Mouse (Mus musculus) megakaryocyte, embryonic 14.5 days (primary cell): ENCODE data around the gene Scgb1b15. TPM values are rescaled to one million over a fixed set of nuclear protein-coding genes. Genes with fewer than 3 reads are reported as not detected.
"Not testable (repeated sequence)": the region's sequence is repeated elsewhere in the genome, so short reads cannot be mapped to it uniquely, and the experiment has no call there.

Experiments used
- H3K27me3 ChIP-seq: replicated peaks from 2 replicates; pipeline ENCODE3; 2012; ENCODE audit warnings: inconsistent platforms
- H3K36me3 ChIP-seq: replicated peaks from 2 replicates; pipeline ENCODE3; 2012; ENCODE audit warnings: low read length, inconsistent platforms, mixed read lengths
- H3K4me1 ChIP-seq: 2 replicates; pipeline ENCODE4 v1.6.1; 2012; ENCODE audit warnings: inconsistent platforms
- H3K4me3 ChIP-seq: replicated peaks from 2 replicates; pipeline ENCODE3; 2012; ENCODE audit warnings: moderate library complexity, mild to moderate bottlenecking, inconsistent platforms
- H3K9me3 ChIP-seq: 2 replicates; pipeline ENCODE4 v1.6.1; 2012; ENCODE audit warnings: inconsistent platforms
- polyA plus RNA-seq: library from polyadenylated mRNA; stranded (reverse); fragments of >175 nt; gene quantifications from 2 replicates; pipeline ENCODE4 v1.2.3, GENCODE M21; 2012; ENCODE audit warnings: low replicate concordance; ENCODE audit not compliant: insufficient read depth

Scgb1b15 gene
- not detected in 2 replicates for polyA plus RNA-seq

GRCm38 (mm10) chr7:32836254-32836653, at the start of gene Scgb1b15:
Scgb1b15 (plus strand) TSS chr7:32836554.
- not testable (repeated sequence) for H3K4me3 ChIP-seq, H3K9me3 ChIP-seq, H3K36me3 ChIP-seq, H3K4me1 ChIP-seq, H3K27me3 ChIP-seq

DNA sequence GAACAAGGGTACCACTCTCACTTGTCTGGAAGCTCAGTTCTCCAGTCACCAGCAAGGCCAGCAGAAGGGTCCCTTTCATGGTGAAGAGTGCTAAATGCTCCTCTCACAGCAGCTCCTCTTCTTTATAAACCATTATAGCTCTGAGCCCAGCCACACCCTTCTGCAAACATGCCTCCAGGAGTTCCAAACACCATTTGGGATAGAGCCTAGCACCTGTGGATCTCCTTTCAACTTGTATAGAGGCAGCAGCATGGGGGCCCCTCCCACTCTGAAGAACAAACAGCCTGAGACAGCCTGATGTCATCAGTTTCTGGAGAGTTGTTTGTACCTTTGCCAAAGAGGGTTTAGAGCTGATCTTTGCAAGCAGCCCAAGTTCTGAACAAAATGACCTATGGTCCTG, 6.8 kb upstream of the Scgb1b15 start, which contains the start of gene Scgb2b15:
Gene Scgb2b15 (minus strand): TSS at position 101 of the 400 bp plus-strand sequence.
- not testable (repeated sequence) for H3K4me1 ChIP-seq

More for the DNA sequence above, 6.8 kb upstream of the Scgb1b15 start, which contains the start of gene Scgb2b15:
- not testable (repeated sequence) for H3K9me3 ChIP-seq, H3K27me3 ChIP-seq, H3K36me3 ChIP-seq, H3K4me3 ChIP-seq

Other genes starting within 250 kb of the Scgb1b15 start
- gene Scgb2b15, start 6.9 kb upstream of the Scgb1b15 start, polyA plus RNA-seq = not detected in 2 replicates
- gene Scgb2b17, start 220.0 kb downstream of the Scgb1b15 start, polyA plus RNA-seq = not detected in 2 replicates
- not detected in 2 replicates for gene Scgb1b17, start 226.9 kb downstream of the Scgb1b15 start, polyA plus RNA-seq